Mouse (Mus musculus) embryonic facial prominence, embryonic 13.5 days (tissue): ENCODE data around the gene Vil1. TPM values are rescaled to one million over a fixed set of nuclear protein-coding genes. Genes with fewer than 3 reads are reported as not detected.
A peak's percentile ranks its signal among the peaks of the same experiment; 100 is the strongest.

Experiments used
- microRNA counts: library from miRNA; unstranded; fragments of <30 nt; microRNA quantifications from one replicate; lab custom pipeline; 2016
- microRNA-seq: library from miRNA; unstranded; fragments of <30 nt; microRNA quantifications from one replicate; pipeline ENCODE4, GENCODE M21; 2016
- polyA plus RNA-seq: library from polyadenylated mRNA; unstranded; fragments of >200 nt; fragmentation: Nextera tagmentation; extraction: Ambion mirVana; gene quantifications from 2 replicates; pipeline ENCODE4 v1.2.1, GENCODE M21; 2015

The Vil1 gene
- polyA plus RNA-seq, 1 experiment from 2014 or later, result 0.20 TPM

MicroRNA genes within 50 kb of the gene (microRNA counts, 519-probe panel; counts per million panel counts)
- 3,692 counts per million, percentile 82 among the panel's probes with 10 or more counts for microRNA mmu-miR-26b (lab: Ali Mortazavi, UCI)

Small RNA genes within 50 kb of the gene (microRNA-seq; reads per million reads assigned to microRNA genes)
- 33,064 reads per million, percentile 98 among the genes with 10 or more reads in this experiment for gene Mir26b

Other genes starting within 250 kb of the Vil1 start
- gene Cxcr1, start 214.7 kb upstream of the Vil1 start, polyA plus RNA-seq, result not detected in 2 replicates
- 400 and 419 TPM in 2 replicates for gene Arpc2, start 173.3 kb upstream of the Vil1 start, polyA plus RNA-seq
- 0.20 and 0.33 TPM in 2 replicates for gene Gpbar1, start 130.8 kb upstream of the Vil1 start, polyA plus RNA-seq
- 224 and 225 TPM in 2 replicates for gene Aamp, start 124.6 kb upstream of the Vil1 start, polyA plus RNA-seq
- 95.1 and 112 TPM in 2 replicates for gene Pnkd, start 124.4 kb upstream of the Vil1 start, polyA plus RNA-seq
- 28.4 and 29.4 TPM in 2 replicates for gene Tmbim1, start 103.8 kb upstream of the Vil1 start, polyA plus RNA-seq
- 0.63 and 0.77 TPM in 2 replicates for gene Catip, start 47.3 kb upstream of the Vil1 start, polyA plus RNA-seq
- 1.8 and 2.8 TPM in 2 replicates for gene Slc11a1, start 34.2 kb upstream of the Vil1 start, polyA plus RNA-seq
- 91.0 and 92.3 TPM in 2 replicates for gene Ctdsp1, start 17.9 kb upstream of the Vil1 start, polyA plus RNA-seq
- gene Cnot9, start 96.7 kb downstream of the Vil1 start, polyA plus RNA-seq, result 68.5 and 70.8 TPM in 2 replicates
- 0.95 and 1.4 TPM in 2 replicates for gene Plcd4, start 133.5 kb downstream of the Vil1 start, polyA plus RNA-seq
- gene Usp37, start 134.9 kb downstream of the Vil1 start, polyA plus RNA-seq, result 37.2 and 38.0 TPM in 2 replicates
- 9.3 and 9.4 TPM in 2 replicates for gene Zfp142, start 178.9 kb downstream of the Vil1 start, polyA plus RNA-seq
- 18.0 and 18.9 TPM in 2 replicates for gene Bcs1l, start 178.9 kb downstream of the Vil1 start, polyA plus RNA-seq
- 39.5 and 41.8 TPM in 2 replicates for gene Rnf25, start 192.0 kb downstream of the Vil1 start, polyA plus RNA-seq
- 9.4 and 10.0 TPM in 2 replicates for gene Stk36, start 192.1 kb downstream of the Vil1 start, polyA plus RNA-seq